Mouse (Mus musculus): ENCODE data around the gene Tmem170b. TPM values are rescaled to one million over a fixed set of nuclear protein-coding genes. Genes with fewer than 3 reads are reported as not detected.
"Not testable (repeated sequence)": the region's sequence is repeated elsewhere in the genome, so short reads cannot be mapped to it uniquely, and the experiment has no call there.

The Tmem170b gene
- total RNA-seq, 2 experiments from 2014 or later: 24.8 to 29.0 TPM

DNA sequence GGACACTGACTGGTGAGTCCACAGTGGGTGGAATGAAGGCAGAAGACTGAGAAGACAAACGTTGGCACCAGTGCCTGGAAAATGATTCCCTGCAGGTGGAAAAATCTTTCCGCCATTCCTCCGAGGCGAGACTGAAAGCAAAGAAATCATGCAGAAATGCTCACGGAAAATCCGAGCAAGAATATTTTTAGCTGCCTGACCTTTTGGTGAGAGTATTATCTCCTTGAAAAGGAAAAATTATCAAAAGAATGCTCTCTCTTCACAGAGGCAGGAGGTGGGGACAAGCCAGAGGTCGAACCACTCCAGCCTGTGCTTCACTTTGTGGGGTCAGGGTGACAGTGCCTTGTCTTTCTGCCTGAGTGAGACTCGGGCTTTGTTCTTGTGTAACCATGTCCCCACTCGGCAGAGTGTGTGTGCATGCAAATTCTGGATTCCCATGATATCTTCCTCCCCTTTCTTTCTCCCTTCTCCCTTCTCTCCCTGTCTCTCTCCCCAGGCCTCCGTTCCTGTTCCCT lies 49.9 kb downstream of the Tmem170b start:
- no peak for TF ChIP-seq CTCF (IDR thresholded peaks at IDR 0.05)
- intact Hi-C loops (cut with DNase I): no loop called here
- peak overlapping the region; percentile 48 for H3K27ac ChIP-seq

DNA sequence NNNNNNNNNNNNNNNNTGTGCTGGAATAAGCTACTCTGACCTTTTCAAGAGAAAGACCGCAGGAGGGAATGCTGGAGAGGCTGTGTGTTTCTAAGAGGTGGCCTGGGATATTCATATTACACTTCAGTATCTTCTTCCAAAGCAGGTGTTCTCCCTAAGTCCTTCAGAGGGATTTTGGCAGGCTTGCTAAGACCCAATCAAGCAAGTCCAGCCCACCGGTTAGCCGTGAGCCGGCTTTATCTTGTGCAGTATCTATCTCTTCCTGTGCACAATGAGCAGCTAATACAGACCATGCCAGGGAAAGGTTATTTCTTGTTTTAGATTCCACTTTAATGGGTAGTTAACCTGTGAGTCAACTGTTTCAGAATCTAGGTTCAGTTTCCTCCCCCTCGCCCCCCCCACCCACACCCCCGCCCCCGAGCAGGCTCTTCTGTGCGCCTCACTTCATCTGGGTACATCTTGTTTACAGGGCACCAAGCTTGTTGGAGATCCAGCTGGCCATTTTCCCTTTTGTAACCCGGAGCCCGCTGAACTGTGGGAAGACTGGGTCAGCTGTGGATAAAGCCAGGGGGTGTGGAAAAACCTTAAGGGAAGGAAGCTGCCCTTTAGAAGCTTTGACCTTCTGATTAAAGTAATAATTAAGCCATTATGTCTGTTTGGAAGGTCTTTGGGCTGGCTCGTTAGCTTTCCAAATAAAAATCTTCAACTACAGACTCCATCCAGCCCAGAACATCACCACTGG lies 54.5 kb downstream of the Tmem170b start:
- peak; percentile 38 for DNase-seq
- intact Hi-C loops (cut with DNase I): loop anchor here (5.0 kb wide), 1 partner anchor 42 kb away; no protein-coding TSS in a partner anchor
- Histone ChIP-seq H3K4me3 (no peak overlapping the region), H3K27ac (peak overlapping the region; percentile 63)
- TF ChIP-seq CTCF (IDR thresholded peaks at IDR 0.05): no peak

More for the DNA sequence above, 49.9 kb downstream of the Tmem170b start:
- no peak overlapping the region for H3K4me3 ChIP-seq
- no peak for DNase-seq

DNA sequence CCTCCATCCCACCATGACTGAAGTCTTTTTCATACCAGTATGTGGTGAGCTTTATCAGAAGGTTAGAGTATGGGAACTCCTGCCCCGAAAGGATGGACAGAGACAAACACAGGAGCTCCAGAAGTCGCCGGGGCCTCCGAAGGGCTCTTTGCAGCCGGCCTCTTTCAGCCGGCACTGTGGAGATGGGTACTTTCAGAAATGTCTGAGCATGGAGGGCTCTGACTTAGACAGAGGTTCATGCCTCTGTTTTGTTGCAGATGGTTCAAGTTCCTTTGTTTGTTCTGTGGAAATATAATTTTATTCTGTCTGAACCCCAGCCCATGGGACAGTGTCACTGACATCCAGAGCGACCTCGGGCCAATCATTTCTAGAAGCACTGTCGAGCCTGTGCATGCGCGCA lies 55.4 kb downstream of the Tmem170b start:
- no peak for DNase-seq
- no peak for TF ChIP-seq CTCF (IDR thresholded peaks at IDR 0.05)
- intact Hi-C loops (cut with DNase I): loop anchor here (5.0 kb wide), 1 partner anchor 41 kb away; no protein-coding TSS in a partner anchor
- Histone ChIP-seq H3K27ac (peak overlapping the region; percentile 63; the same call in 1 of the 2 replicates), H3K4me3 (no peak overlapping the region)

DNA sequence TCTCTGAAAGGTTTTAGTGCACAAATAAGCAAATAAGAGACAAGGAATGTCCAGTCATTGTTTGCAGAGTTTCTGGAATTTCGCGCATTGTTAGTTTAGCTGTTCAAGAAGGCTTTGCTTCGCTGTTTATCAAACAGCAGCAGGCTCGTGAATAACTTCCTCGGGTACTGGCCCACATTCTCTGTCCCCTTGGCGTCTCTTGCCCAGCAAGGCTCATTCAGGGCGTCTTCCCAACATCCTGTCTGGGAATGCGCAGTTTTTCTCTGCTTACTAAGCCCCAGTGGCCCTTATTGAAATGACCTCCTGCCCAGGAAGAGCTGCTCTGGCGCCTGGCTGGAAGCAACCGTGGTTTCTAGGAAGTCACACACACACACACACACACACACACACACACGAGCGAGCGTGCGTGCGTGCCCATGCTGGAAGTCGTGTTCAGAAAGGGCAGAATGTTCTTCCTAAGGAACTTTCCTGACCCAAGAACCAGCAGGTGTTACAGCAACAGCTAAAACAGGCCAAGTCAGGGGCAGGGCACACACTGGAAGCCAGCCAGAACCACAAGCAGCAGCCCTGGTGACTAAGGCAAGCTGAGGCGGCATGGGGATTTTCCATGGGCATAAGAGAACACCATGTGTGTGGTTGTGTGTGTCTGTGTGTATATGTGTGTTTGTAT lies 56.8 kb downstream of the Tmem170b start:
- Histone ChIP-seq H3K4me3 (peak overlapping the region; percentile 51), H3K27ac (peak overlapping the region; percentile 76)
- intact Hi-C loops (cut with DNase I): loop anchor here (5.0 kb wide), 1 partner anchor 40 kb away; no protein-coding TSS in a partner anchor
- DNase-seq: peak; percentile 71
- no peak for TF ChIP-seq CTCF (IDR thresholded peaks at IDR 0.05)

DNA sequence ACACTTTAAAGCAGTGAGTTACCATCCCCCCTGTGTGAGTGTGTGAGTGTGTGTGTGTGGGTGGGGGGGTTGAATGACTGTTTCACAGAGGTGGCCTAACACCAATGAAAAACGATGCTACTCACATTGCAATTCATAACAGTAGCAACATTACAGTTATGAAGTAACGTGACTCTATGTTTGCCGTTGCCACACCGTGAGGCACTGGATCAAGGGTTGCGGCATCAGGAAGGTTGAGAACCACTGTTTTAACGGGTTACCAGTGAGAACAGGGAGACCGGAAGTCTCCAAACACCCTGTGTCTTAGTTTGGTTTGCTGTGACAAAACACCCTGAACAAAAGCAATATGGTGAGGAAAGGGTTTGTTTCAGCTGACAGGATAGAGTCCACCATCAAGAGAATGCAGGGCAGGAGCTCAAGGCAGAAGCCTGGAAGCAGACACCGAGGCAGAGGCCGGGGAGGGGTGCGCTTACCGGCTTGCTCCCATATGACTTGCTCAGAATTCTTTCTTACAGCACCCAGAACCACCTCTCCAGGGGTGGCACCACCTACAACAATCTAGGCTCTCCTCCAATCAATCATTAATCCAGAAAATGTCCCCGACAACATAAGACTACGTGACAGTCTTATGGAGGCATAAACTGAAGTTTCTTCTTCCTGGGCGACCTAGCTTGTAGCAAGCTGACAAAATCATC lies 57.9 kb downstream of the Tmem170b start:
- intact Hi-C loops (cut with DNase I): loop anchor here (5.0 kb wide), 1 partner anchor 39 kb away; no protein-coding TSS in a partner anchor
- DNase-seq: no peak

DNA sequence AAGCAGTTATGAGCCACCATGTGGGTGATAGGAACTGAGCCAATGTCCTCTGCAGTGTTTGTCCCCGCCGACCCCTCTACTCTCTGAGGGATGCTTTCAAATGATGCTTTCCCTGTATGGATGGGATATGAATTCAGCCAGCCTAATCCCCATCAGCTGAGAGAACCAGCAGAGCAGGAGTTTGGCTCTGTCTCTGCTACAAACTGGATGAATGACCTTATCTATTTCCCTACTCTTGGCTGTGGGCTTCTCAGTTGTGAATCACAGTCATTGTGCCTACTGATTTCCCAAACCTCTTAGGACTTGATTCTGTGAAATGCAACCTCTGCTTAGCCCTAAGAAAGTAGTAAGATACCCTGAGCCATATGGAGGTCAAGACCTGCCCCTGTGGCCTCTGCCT lies 64.2 kb downstream of the Tmem170b start:
- Histone ChIP-seq H3K27ac (no peak overlapping the region), H3K4me3 (no peak overlapping the region)
- intact Hi-C loops (cut with DNase I): no loop called here
- no peak for DNase-seq
- TF ChIP-seq CTCF (IDR thresholded peaks at IDR 0.05): no peak

More for the DNA sequence above, 57.9 kb downstream of the Tmem170b start:
- no peak for TF ChIP-seq CTCF (IDR thresholded peaks at IDR 0.05)
- H3K27ac ChIP-seq: 0 out of 2 replicates have a peak overlapping the region, but pooled peaks have one; percentile 12
- no peak overlapping the region for H3K4me3 ChIP-seq

DNA sequence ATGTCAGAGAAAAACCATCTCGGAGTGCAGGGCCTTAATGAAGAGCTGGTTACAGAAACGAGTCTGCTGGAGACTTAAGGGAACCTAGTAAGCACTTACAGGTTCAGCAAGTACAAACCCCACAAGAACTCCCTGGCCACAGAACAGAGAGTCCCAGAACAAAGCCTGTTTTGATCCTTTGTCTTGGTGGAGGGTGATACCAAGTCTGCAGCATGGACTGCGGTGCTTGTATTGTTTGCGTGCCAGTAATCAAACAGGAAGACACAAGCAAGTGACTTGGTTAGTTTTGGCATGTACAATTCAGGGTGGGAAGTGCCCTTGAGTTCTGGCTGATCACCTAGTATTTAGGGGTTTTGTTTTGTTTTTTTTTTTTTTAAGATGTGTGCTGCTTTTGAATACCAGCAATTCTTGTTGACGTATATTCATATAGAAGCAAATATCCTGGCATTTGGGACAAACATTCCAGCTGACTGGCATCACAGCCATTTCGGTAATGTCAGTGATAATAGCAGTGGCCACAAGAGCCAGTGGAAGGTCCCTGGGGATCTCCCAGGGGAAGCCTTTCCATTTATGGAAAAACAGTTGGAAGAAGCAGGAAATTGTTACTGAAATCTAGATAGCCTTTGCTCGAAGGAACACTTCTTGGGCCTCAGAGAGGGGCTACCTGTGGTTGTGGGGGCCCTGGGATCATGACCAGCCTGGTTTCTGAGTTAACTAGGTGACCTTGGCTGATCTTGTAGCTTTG lies 64.9 kb downstream of the Tmem170b start:
- H3K27ac ChIP-seq: no peak overlapping the region
- no peak for DNase-seq
- intact Hi-C loops (cut with DNase I): no loop called here
- no peak for TF ChIP-seq CTCF (IDR thresholded peaks at IDR 0.05)
- H3K4me3 ChIP-seq: no peak overlapping the region

DNA sequence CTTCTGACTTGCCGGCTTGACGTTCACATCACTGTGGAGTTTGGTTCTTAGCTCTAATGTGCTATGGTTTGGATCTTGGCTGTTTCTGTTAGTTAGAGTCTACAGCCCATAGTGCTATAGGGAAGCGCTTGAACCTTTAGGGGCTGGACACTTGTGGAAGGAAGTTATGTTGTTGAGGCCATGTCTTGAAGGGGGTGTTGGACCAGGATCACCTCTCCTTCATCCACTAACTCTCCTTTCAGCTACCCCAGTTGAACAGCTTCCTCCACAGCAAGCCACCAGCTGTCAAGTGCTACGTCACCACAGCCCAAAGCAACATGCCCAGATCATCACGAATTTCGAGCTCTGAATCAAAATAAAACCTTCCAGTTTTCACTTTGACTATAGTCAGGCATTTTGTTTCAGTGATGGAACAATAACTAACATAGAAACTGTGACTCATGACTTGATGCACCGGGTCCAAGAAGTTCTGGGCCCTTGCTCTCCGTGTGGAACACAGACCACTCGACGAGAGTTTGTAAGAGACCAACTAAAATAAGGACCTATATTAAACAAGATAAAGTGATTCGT lies 65.5 kb downstream of the Tmem170b start:
- no peak for TF ChIP-seq CTCF (IDR thresholded peaks at IDR 0.05)
- no peak for DNase-seq
- no peak overlapping the region for H3K4me3 ChIP-seq
- intact Hi-C loops (cut with DNase I): no loop called here
- H3K27ac ChIP-seq: no peak overlapping the region

DNA sequence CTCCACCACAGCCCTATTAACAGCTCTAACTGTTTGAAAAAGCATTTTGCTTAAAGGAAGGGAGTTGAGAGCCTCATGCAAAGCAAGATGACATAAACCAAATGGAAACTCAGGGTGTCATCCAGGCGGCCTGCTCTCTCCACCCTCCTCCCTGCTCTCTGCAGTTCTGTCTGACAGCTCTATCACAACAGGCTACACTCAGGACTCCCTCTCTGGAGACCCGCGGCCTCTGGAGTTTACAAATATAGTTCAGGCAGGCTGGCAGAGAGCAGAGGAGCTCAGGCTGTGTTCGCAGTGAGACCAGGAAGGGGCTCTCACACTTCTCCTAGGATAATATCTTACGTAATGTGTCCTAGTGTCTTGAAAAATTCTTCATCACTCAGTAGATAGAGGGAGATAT lies 67.2 kb downstream of the Tmem170b start:
- H3K4me3 ChIP-seq; H3K27ac ChIP-seq; DNase-seq; intact Hi-C loops (cut with DNase I): not testable (repeated sequence)

DNA sequence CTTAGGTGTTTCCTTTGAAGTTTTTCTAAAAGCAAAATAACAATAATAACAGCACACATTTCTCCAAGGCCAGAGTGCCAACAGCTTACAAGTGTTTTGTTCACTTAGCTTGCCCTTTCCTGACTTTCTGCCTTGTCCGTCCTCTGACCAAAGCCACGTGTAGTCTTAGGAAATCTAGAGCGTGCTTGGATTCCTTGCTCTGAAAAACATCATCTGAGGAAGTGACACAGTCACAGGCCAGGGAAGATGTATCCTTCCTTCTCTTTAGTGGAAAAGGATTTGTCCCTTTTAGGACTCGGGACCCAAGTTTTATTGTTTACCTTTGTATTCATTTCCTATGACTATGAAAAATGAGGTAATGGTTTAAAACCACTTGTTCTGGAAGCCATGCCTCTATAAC lies 67.8 kb downstream of the Tmem170b start:
- no peak overlapping the region for H3K27ac ChIP-seq
- H3K4me3 ChIP-seq: no peak overlapping the region
- DNase-seq: no peak
- no peak for TF ChIP-seq CTCF (IDR thresholded peaks at IDR 0.05)
- intact Hi-C loops (cut with DNase I): no loop called here

DNA sequence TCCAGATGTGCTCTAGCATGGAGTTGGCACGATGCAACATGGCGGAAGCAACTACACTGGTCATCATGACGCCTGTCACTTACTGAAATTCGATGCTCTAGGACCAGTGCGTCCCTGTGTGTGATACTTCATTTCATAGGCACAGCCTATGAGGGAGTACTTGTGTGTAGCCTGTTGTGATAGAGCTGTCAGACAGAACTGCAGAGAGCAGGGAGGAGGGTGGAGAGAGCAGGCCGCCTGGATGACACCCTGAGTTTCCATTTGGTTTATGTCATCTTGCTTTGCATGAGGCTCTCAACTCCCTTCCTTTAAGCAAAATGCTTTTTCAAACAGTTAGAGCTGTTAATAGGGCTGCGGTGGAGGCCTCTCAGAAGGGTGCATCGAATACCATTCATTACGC lies 68.9 kb downstream of the Tmem170b start:
- intact Hi-C loops (cut with DNase I); H3K4me3 ChIP-seq; DNase-seq; H3K27ac ChIP-seq: not testable (repeated sequence)

DNA sequence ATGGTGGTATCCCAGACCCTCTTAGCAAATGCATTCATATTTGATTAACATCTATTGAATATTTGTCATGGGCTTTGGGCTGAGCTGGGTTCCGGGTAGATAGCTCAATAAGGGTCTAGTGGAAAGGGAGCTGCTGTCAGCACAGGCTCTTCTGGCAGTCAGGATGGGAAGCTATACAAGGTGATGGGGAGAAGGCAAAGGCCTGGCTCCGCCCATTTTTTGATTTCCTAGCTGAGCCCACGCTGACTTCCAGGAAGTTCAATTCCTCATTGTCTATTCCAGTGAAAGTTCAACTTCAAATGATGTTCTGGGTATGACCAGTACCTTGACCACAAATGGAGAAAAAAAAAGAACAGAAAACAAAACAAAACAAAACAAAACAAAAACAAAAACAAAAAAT lies 69.8 kb downstream of the Tmem170b start:
- H3K27ac ChIP-seq: no peak overlapping the region
- no peak overlapping the region for H3K4me3 ChIP-seq
- no peak for DNase-seq
- intact Hi-C loops (cut with DNase I): no loop called here
- TF ChIP-seq CTCF (IDR thresholded peaks at IDR 0.05): no peak
